Mouse (Mus musculus) CD8-positive naive resting alpha-beta T cell, adult 2 months (primary cell): ENCODE results near the gene Tmeff1.

ENCODE experiments used
- DNase-seq, 2 experiments: peaks; one replicate each; pipeline ENCODE4 v3.0.0; 2022; ENCODE audit warnings: low read depth in 2 of 2, low spot score in 2 of 2

The Tmeff1 gene

GRCm38 (mm10) chr4:48564962-48565361 is 20.0 kb upstream of the Tmeff1 start:
- no peak for DNase-seq

DNA sequence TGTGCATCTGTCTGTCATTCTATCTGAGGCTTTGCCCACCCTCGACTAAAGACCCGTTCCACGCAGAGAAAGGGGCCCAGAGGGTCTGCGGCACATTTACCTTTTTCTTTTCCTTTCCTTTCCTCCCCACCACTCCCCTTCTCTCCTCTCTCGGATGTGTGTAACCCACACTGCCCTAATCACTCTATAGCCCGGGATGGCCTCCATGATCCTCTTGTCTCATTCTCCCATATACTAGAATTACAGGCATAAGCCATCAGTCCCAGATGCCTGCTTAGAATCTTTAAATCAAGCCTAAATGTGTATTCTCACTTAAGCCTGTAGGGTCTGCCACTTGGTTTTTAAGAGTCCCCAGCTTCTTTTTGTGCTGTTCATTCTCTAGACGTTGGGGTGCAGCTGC is 8.6 kb upstream of the Tmeff1 start:
- DNase-seq = no peak

GRCm38 (mm10) chr4:48577831-48578230 is 7.1 kb upstream of the Tmeff1 start:
- no peak for DNase-seq

- DNase-seq = no peak
Observed at GRCm38 (mm10) chr4:48578399-48578798, 6.6 kb upstream of the Tmeff1 start.

GRCm38 (mm10) chr4:48579475-48580110 is 5.4 kb upstream of the Tmeff1 start:
- no peak for DNase-seq

- DNase-seq = no peak
Observed at GRCm38 (mm10) chr4:48581201-48581600, 3.8 kb upstream of the Tmeff1 start.

DNA sequence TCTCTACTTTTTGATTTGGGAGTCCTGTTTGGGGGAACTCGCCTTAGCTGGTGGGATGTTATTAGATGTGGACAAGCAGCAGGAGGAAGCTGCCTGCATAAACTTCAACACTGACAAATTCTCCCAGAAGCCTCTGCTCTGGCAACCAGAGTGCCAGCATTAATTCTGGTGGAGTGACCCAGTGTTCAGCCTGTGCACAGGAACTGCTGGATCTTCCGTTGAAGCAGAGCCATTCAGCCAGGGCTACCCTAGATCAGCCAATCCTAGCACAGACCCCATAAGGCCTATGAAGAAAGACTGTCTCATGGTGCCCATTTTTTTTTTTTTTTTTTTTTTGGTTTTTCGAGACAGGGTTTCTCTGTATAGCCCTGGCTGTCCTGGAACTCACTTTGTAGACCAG is 3.0 kb upstream of the Tmeff1 start:
- DNase-seq = no peak

- no peak for DNase-seq
Observed at GRCm38 (mm10) chr4:48582941-48583340, 2.0 kb upstream of the Tmeff1 start.

- no peak for DNase-seq
Observed at GRCm38 (mm10) chr4:48585241-48586098, 496 bp downstream of the Tmeff1 start.

DNA sequence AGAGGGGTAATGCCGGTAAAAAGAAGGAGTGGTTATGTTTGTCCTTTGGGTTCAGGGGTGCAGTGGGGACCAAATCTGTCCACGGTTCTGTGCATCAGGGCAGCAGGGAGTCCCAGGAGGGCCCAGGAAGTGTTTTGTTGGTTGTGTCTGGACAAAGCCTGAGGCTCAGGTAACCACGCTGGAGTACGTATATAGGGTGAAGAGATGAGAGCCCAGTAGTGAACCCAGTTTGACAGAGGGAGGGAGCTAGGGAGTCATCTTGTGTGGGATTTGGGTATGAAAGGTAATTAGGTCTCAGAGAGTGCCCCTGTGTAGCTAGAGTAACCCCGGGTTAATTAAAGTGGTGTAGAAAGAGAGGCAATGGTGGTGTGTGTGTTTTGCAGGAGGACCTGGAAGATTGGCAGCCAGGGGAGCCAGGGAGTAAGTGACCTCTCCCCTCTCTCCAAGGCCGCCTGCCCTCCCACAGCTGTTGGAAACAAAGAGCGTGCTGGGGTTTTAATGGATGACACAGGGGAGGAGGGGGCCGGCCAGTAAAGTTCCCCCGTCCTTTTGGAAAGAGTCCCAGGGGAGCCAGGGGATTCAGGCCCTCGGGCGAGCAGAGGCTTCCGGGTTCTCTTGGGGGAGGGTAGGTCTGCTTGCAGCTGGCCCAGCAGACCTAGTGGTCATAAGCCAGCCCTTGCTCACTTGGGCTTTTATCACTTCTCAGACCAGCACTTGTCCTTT is 1.3 kb downstream of the Tmeff1 start:
- no peak for DNase-seq

DNA sequence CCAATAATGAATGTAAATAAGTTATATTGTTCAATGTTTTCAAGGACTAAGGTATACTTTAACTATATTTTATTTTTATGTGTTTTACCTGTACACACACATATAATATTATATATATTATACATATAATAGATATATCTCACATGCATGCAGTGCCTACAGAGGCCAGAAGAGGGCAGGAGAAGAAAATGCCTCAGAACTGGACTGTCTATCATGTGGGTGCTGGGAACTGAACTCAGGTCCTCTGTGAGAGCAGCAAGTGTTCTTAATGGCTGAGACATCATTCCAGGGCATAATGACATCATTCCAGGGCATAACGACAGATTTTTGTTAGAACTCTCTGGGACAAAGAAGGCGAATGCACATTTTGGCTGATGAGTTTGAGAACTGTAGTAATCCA is 2.6 kb downstream of the Tmeff1 start:
- no peak for DNase-seq

GRCm38 (mm10) chr4:48588576-48588975 is 3.6 kb downstream of the Tmeff1 start:
- DNase-seq = no peak

DNA sequence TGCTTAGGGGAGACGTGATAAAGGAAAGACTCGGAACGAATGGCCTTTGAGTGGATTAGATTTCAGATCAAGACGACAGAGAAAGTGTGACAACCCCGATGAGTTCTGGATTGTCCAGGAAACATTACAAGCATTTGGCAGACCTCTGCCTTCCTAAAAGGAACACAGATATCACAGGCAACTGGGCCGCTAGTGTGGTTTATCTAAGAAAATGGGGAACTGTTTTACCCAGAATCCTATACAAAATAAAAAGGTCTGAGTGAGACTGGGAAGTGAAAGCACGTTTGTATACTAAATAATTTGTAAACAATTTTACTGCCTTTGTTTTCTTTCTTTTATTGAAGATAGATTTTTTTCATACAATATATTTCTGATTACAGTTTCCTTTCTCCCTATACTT is 5.9 kb downstream of the Tmeff1 start:
- no peak for DNase-seq

GRCm38 (mm10) chr4:48591390-48591789 is 6.4 kb downstream of the Tmeff1 start:
- no peak for DNase-seq

- no peak for DNase-seq
Observed at GRCm38 (mm10) chr4:48592328-48592727, 7.4 kb downstream of the Tmeff1 start.

DNA sequence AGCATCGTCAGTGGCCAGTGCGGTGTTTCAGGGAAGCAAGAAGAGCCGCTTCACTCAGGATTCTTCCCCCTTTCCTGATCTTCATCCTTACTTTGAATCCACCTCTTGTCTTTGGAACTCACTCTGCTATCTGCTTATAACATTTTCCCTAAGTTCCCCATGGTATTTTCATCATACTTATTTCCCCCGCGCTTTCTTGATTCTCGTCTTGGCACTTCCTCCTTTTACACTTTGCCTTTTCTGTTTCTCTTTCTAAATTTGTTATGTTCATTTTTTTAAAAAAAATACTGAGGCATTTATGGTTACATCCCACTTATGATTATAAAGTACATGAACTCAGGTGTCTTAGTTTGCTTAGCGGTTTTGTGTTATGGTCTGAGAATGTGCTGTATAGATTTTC is 7.9 kb downstream of the Tmeff1 start:
- no peak for DNase-seq

- no peak for DNase-seq
Observed at GRCm38 (mm10) chr4:48596111-48596510, 11.1 kb downstream of the Tmeff1 start.

GRCm38 (mm10) chr4:48605650-48606049 is 20.7 kb downstream of the Tmeff1 start:
- no peak for DNase-seq

DNA sequence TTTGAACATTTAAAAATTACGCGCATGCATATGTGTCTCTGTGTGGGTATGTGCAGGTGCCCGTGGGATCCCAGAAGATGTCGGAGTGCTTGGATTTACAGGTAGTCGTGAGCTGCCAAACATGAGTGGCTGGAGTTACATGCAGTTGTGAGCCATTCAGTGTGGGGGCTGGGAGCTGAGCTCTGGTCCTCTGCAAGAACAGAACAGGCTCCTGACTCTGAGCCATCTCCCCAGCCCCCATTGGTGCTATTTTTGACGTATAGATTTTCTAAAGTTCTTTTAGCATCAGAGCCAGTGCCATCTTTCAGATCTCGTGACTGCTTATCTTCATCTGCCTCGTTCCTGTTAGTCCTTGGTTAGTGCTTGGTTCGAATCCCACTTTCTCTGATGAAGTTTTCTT is 24.5 kb downstream of the Tmeff1 start:
- no peak for DNase-seq

- no peak for DNase-seq
Observed at GRCm38 (mm10) chr4:48610251-48610650, 25.3 kb downstream of the Tmeff1 start.

DNA sequence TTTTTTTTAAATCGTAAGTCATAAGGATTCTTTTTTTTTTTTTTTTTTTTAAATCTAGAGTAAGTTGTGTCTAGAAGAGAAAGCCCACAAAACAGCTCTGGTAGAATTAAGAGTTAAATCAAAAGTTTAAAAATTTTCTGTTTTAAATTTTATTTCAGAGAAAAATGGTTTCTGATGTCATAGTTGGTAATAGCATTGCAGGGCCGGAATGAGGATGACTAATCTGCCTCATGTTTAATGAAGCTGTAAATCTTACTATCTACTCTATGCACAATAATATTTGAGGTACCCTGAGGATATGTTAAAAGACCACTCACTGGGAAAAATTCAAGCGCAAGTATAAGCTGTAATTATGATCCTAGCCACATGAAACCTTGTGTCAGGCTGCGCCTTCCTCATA is 30.5 kb downstream of the Tmeff1 start:
- DNase-seq = no peak

DNA sequence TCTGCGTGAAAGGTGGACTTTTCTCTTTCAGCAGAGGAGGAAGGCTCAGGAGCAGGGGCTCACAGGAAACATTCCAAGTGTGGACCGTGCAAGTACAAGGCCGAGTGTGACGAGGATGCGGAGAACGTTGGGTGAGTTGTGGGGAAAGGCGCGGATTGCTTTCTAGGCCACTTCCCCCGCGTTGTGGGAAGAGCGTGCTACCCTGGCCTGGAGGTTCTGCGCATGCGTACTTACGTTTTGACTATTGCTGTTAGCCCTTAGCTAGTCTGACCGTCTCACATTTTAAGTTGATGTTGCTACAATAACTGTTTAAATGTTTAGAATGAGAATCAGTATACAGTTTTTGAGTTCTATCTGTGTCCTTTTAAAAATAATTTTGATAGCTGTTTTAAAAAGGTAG is 32.2 kb downstream of the Tmeff1 start:
- no peak for DNase-seq
